10 mouse cellular contexts compared by ENCODE assay signal in the genomic region with DNA sequence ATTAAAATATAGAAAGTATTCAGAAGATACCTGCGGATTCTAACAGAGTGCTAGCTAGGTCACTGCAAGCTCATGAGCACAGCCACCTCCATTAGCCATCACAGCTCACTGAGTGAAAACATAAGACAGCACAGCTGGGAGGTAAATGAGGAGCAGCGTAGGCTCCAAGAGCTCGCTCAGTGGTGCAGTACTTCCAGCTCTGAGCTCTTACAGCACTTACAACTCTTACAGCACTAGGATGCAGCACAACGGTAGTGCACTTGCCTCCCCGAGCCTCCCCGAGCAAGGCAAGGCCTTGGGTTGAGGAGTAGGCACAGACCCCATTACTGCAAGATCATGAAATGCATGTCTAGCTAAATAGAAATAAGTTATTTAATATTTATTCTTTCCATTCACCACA.
"Had no signal": no experiment of that assay in that cellular context is flagged by ENCODE, and none has a peak within 500 bp of the region (broad histone marks: within the 10 kb centered on the region; RNA-seq: fewer than 3 reads in every experiment).

No protein-coding gene starts in this region.

- H3K4me3 ChIP-seq: limb, embryonic 15.5 days; liver, embryonic 15.5 days; midbrain, embryonic 13.5 days had no signal

- H3K27ac ChIP-seq: limb, embryonic 15.5 days; midbrain, embryonic 13.5 days had no signal

- ATAC-seq: midbrain, embryonic 13.5 days had no signal

- DNase-seq: kidney, adult 18-20 months; kidney, postnatal 10 days; lung, embryonic 14.5 days; lung, postnatal 10 days; lung, postnatal 4 days; thymus, adult 18-20 months; thymus, postnatal 14 days had no signal
